Mouse (Mus musculus): Measurements from ENCODE around the gene Khdc1c. TPM values are rescaled to one million over a fixed set of nuclear protein-coding genes. Genes with fewer than 3 reads are reported as not detected.

The Khdc1c gene
- total and polyA plus RNA-seq, 3 experiments = not detected

- Histone ChIP-seq H3K4me3 (replicated peaks in 1 of 3; ENCODE audit: low read depth in 2 of 3, low read length in 2 of 3, poor library complexity in 1 of 3) (no peak overlapping the region), H3K27ac (ENCODE audit: insufficient read depth, low read depth) (no peak overlapping the region), H3K36me3 (replicated peaks in 1 of 2; ENCODE audit: control insufficient read depth in 1 of 2, insufficient read depth in 1 of 2, low read length in 1 of 2) (no peaks in the 10 kb centered on the region), H3K4me2 (ENCODE audit: insufficient read depth, low read depth, poor library complexity, severe bottlenecking) (no peak overlapping the region), H3K79me2 (replicated peaks; ENCODE audit: control insufficient read depth, extremely low read depth, insufficient read depth, poor library complexity, severe bottlenecking) (no peaks in the 10 kb centered on the region), H3K9ac (ENCODE audit: insufficient read depth, low read depth) (no peak overlapping the region), H3K9me3 (replicated peaks; ENCODE audit: low read length) (peaks cover 3% of the 10 kb centered on the region), H3K4me1 (ENCODE audit: control insufficient read depth in 1 of 2, insufficient read depth in 2 of 2) (peaks cover 0 to 17% of the 10 kb centered on the region in 2 experiments; a peak in 2 of 4 replicates), H3K27me3 (replicated peaks) (no peaks in the 10 kb centered on the region)
- DNase-seq (ENCODE audit: extremely low read depth) = peak; percentile 32
- in situ Hi-C loops (cut with MboI; ENCODE audit: low pct_ligation_motif_present, low pct_unique_long_range_greater_than_20kb, low sequenced_read_pairs) (no loop called here), dilution Hi-C loops (cut with MboI; ENCODE audit: extremely low pct_ligation_motif_present, extremely low pct_unique_long_range_greater_than_20kb, low sequenced_read_pairs) (no loop called here)
- no peak for TF ChIP-seq USF1 (IDR thresholded peaks at IDR 0.05; ENCODE audit: low read depth, low read length)
- no peak for TF ChIP-seq CHD2 (IDR thresholded peaks at IDR 0.05; ENCODE audit: low read length)
- peak; percentile 31; the same call in 1 of the 2 replicates for TF ChIP-seq ETS1 (conservative IDR thresholded peaks at IDR 0.05; ENCODE audit: low read depth, low read length)
- no peak for TF ChIP-seq IRF4 (IDR thresholded peaks at IDR 0.05; ENCODE audit: low read depth, low read length)
- TF ChIP-seq TBP (conservative IDR thresholded peaks at IDR 0.05; ENCODE audit: low read depth, low read length) = no peak
- no peak for TF ChIP-seq SMC3 (IDR thresholded peaks at IDR 0.05; ENCODE audit: low read depth, low read length)
- TF ChIP-seq EP300 (IDR thresholded peaks at IDR 0.05; ENCODE audit: low read length) = peak; percentile 55; the same call in 1 of the 2 replicates
- no peak for TF ChIP-seq GABPA (IDR thresholded peaks at IDR 0.05; ENCODE audit: insufficient replicate concordance, low read depth, low read length)
- no peak for TF ChIP-seq ZMIZ1 (IDR thresholded peaks at IDR 0.05; ENCODE audit: low read depth, low read length)
These were observed 34.7 kb upstream of the Khdc1c start for GRCm38 (mm10) chr1:21333222-21333973.

GRCm38 (mm10) chr1:21335836-21336235 lies 32.3 kb upstream of the Khdc1c start:
- TF ChIP-seq UBTF (IDR thresholded peaks at IDR 0.05; ENCODE audit: low read depth, low read length) = no peak
- TF ChIP-seq MXI1 (IDR thresholded peaks at IDR 0.05; ENCODE audit: low read depth, low read length) = no peak
- TF ChIP-seq USF1 (IDR thresholded peaks at IDR 0.05; ENCODE audit: low read depth, low read length) = no peak
- TF ChIP-seq KAT2A (IDR thresholded peaks at IDR 0.05; ENCODE audit: insufficient replicate concordance, low read length) = no peak
- TF ChIP-seq CTCF (conservative IDR thresholded peaks at IDR 0.05 in 1 of 2, IDR thresholded peaks at IDR 0.05 in 1 of 2; ENCODE audit: low read depth in 2 of 2, low read length in 2 of 2) = no peak
- TF ChIP-seq ETS1 (conservative IDR thresholded peaks at IDR 0.05; ENCODE audit: low read depth, low read length) = no peak
- TF ChIP-seq SMC3 (IDR thresholded peaks at IDR 0.05; ENCODE audit: low read depth, low read length) = no peak
- TF ChIP-seq JUND (conservative IDR thresholded peaks at IDR 0.05; ENCODE audit: low read depth, low read length) = no peak
- TF ChIP-seq EP300 (IDR thresholded peaks at IDR 0.05; ENCODE audit: low read length) = no peak
- no peak for TF ChIP-seq TBP (conservative IDR thresholded peaks at IDR 0.05; ENCODE audit: low read depth, low read length)
- no peak for TF ChIP-seq ZMIZ1 (IDR thresholded peaks at IDR 0.05; ENCODE audit: low read depth, low read length)
- TF ChIP-seq HCFC1 (IDR thresholded peaks at IDR 0.05; ENCODE audit: low read depth, low read length) = no peak
- dilution Hi-C loops (cut with MboI; ENCODE audit: extremely low pct_ligation_motif_present, extremely low pct_unique_long_range_greater_than_20kb, low sequenced_read_pairs) = no loop called here

More at GRCm38 (mm10) chr1:21335836-21336235, 32.3 kb upstream of the Khdc1c start:
- in situ Hi-C loops (cut with MboI; ENCODE audit: low pct_ligation_motif_present, low pct_unique_long_range_greater_than_20kb, low sequenced_read_pairs) = no loop called here
- Histone ChIP-seq H3K9me3 (replicated peaks; ENCODE audit: low read length) (peaks cover 3% of the 10 kb centered on the region), H3K4me3 (replicated peaks in 1 of 3; ENCODE audit: low read depth in 2 of 3, low read length in 2 of 3, poor library complexity in 1 of 3) (no peak overlapping the region), H3K9ac (ENCODE audit: insufficient read depth, low read depth) (no peak overlapping the region), H3K36me3 (replicated peaks in 1 of 2; ENCODE audit: control insufficient read depth in 1 of 2, insufficient read depth in 1 of 2, low read length in 1 of 2) (no peaks in the 10 kb centered on the region), H3K79me2 (replicated peaks; ENCODE audit: control insufficient read depth, extremely low read depth, insufficient read depth, poor library complexity, severe bottlenecking) (no peaks in the 10 kb centered on the region), H3K27me3 (replicated peaks) (no peaks in the 10 kb centered on the region), H3K4me1 (ENCODE audit: control insufficient read depth in 1 of 2, insufficient read depth in 2 of 2) (peaks cover 0 to 17% of the 10 kb centered on the region in 2 experiments; a peak in 2 of 4 replicates), H3K4me2 (ENCODE audit: insufficient read depth, low read depth, poor library complexity, severe bottlenecking) (no peak overlapping the region), H3K27ac (ENCODE audit: insufficient read depth, low read depth) (no peak overlapping the region)
- no peak for DNase-seq (ENCODE audit: extremely low read depth)

Data from CH12.LX (cell line).